Mouse (Mus musculus) limb, embryonic 14.5 days (tissue): ENCODE results near the gene Cxcr1. TPM values are rescaled to one million over a fixed set of nuclear protein-coding genes. Genes with fewer than 3 reads are reported as not detected.
"Not testable (repeated sequence)": the region's sequence is repeated elsewhere in the genome, so short reads cannot be mapped to it uniquely, and the experiment has no call there.

Experiments used
- ATAC-seq: fragments of 200-750 bp; cut with Nextera tagmentation; 2 replicates; pipeline ENCODE4 v1.8.0; 2017; ENCODE audit warnings: low read depth, moderate number of reproducible peaks, moderate TSS enrichment; ENCODE audit not compliant: low FRiP score
- DNase-seq: peaks from one replicate; pipeline ENCODE4 v3.0.0-alpha.2; 2015; ENCODE audit warnings: low spot score
- H3K27ac ChIP-seq: fragments of 300-500 bp; sonication (generic); replicated peaks from 2 replicates; pipeline ENCODE4 v1.5.1; 2014; ENCODE audit warnings: low read depth, mild to moderate bottlenecking, low read length, moderate library complexity, mixed read lengths
- H3K27me3 ChIP-seq: fragments of 300-500 bp; sonication (generic); 2 replicates; pipeline ENCODE4 v1.6.1; 2014; ENCODE audit warnings: low read length, mixed read lengths; ENCODE audit not compliant: control insufficient read depth, insufficient read depth
- H3K36me3 ChIP-seq: fragments of 300-500 bp; sonication (generic); 2 replicates; pipeline ENCODE4 v1.6.1; 2014; ENCODE audit warnings: mild to moderate bottlenecking, low read length, moderate library complexity, mixed read lengths; ENCODE audit not compliant: control insufficient read depth, insufficient read depth
- H3K4me1 ChIP-seq: fragments of 300-500 bp; sonication (generic); 2 replicates; pipeline ENCODE4 v1.6.1; 2014; ENCODE audit warnings: antibody characterized with exemption, low read length, mixed read lengths; ENCODE audit not compliant: control insufficient read depth, insufficient read depth
- H3K4me2 ChIP-seq: fragments of 300-500 bp; sonication (generic); replicated peaks from 2 replicates; pipeline ENCODE4 v1.6.1; 2014; ENCODE audit warnings: low read depth, mild to moderate bottlenecking, low read length, moderate library complexity; ENCODE audit not compliant: severe bottlenecking
- H3K4me3 ChIP-seq: fragments of 300-500 bp; sonication (generic); replicated peaks from 2 replicates; pipeline ENCODE4 v1.5.1; 2014; ENCODE audit warnings: low read length
- H3K9ac ChIP-seq: fragments of 300-500 bp; sonication (generic); 2 replicates; pipeline ENCODE4 v1.6.1; 2014; ENCODE audit warnings: mild to moderate bottlenecking, low read depth, low read length, moderate library complexity; ENCODE audit not compliant: severe bottlenecking
- H3K9me3 ChIP-seq: fragments of 300-500 bp; sonication (generic); 2 replicates; pipeline ENCODE4 v1.6.1; 2016; ENCODE audit warnings: low read length; ENCODE audit not compliant: control insufficient read depth
- POLR2A ChIP-seq: fragments of 200-500 bp; IDR thresholded peaks from 2 replicates; pipeline ENCODE4 v1.8.0; 2012; ENCODE audit warnings: inconsistent platforms, mild to moderate bottlenecking, moderate library complexity, borderline replicate concordance; ENCODE audit not compliant: insufficient read depth, insufficient read length; ENCODE audit errors: extremely low read depth
- WGBS: fragments of 180-500 bp; shearing (Covaris S2); extraction: QIAGEN DNeasy Blood & Tissue Kit; methylation state at CpG from one replicate; pipeline ENCODE4 v1.1.7; 2014; 5-methylcytosine and 5-hydroxymethylcytosine counted together
- polyA plus RNA-seq, 2 experiments: library from polyadenylated mRNA; depleted of rRNA in 1 of 2; stranded (reverse) in 1 of 2; unstranded in 1 of 2; fragments of >200 nt; fragmentation: Nextera tagmentation in 1 of 2; extraction: Ambion mirVana in 1 of 2; gene quantifications; 2 replicates each; pipeline versions ENCODE4 v1.2.1 to v1.2.3; 2012 to 2014

Cxcr1 gene
- polyA plus RNA-seq, 2 experiments = not detected

- 88% methylated on average over 3 of the region's 3 CpGs for WGBS
- ATAC-seq = no peak
Measured at GRCm38 (mm10) chr1:74169721-74170120, 24.7 kb downstream of the Cxcr1 start.

GRCm38 (mm10) chr1:74167136-74167535, 27.3 kb downstream of the Cxcr1 start:
- no peaks in the 10 kb centered on the region for H3K36me3 ChIP-seq
- H3K4me2 ChIP-seq = no peak overlapping the region
- no peak overlapping the region for H3K27ac ChIP-seq
- H3K9me3 ChIP-seq = no peaks in the 10 kb centered on the region
- no peak for ATAC-seq
- TF ChIP-seq POLR2A = no peak
- no peak overlapping the region for H3K9ac ChIP-seq
- DNase-seq = no peak
- no peaks in the 10 kb centered on the region for H3K4me1 ChIP-seq
- H3K27me3 ChIP-seq = no peaks in the 10 kb centered on the region
- no peak overlapping the region for H3K4me3 ChIP-seq
- WGBS = 84% methylated on average over 5 of the region's 5 CpGs

More at GRCm38 (mm10) chr1:74169721-74170120, 24.7 kb downstream of the Cxcr1 start:
- Histone ChIP-seq H3K9me3 (no peaks in the 10 kb centered on the region), H3K27me3 (no peaks in the 10 kb centered on the region), H3K4me2 (no peak overlapping the region), H3K4me3 (no peak overlapping the region), H3K27ac (no peak overlapping the region), H3K4me1 (no peaks in the 10 kb centered on the region), H3K36me3 (no peaks in the 10 kb centered on the region), H3K9ac (no peak overlapping the region)
- TF ChIP-seq POLR2A = no peak
- DNase-seq = no peak

GRCm38 (mm10) chr1:74160036-74160435, 34.4 kb downstream of the Cxcr1 start:
- DNase-seq = no peak
- no peak for TF ChIP-seq POLR2A
- WGBS = 57% methylated on average over 2 of the region's 2 CpGs
- Histone ChIP-seq H3K27ac (no peak overlapping the region), H3K9me3 (no peaks in the 10 kb centered on the region), H3K36me3 (no peaks in the 10 kb centered on the region), H3K4me3 (no peak overlapping the region), H3K4me2 (no peak overlapping the region), H3K4me1 (no peaks in the 10 kb centered on the region), H3K27me3 (no peaks in the 10 kb centered on the region), H3K9ac (no peak overlapping the region)
- ATAC-seq = no peak

- ATAC-seq, H3K9me3 ChIP-seq, H3K27ac ChIP-seq, H3K4me3 ChIP-seq, H3K9ac ChIP-seq, H3K36me3 ChIP-seq, DNase-seq, H3K27me3 ChIP-seq, H3K4me2 ChIP-seq, H3K4me1 ChIP-seq: not testable (repeated sequence)
- 83% methylated on average over 4 of the region's 5 CpGs for WGBS
Measured at GRCm38 (mm10) chr1:74159613-74160012, 34.8 kb downstream of the Cxcr1 start.

- H3K4me2 ChIP-seq = no peak overlapping the region
- no peaks in the 10 kb centered on the region for H3K9me3 ChIP-seq
Measured at GRCm38 (mm10) chr1:74156381-74156910, 38.0 kb downstream of the Cxcr1 start.

More at GRCm38 (mm10) chr1:74156381-74156910, 38.0 kb downstream of the Cxcr1 start:
- no peak overlapping the region for H3K4me3 ChIP-seq
- no peak overlapping the region for H3K9ac ChIP-seq
- ATAC-seq = no peak
- no peaks in the 10 kb centered on the region for H3K36me3 ChIP-seq
- 78% methylated on average over 14 of the region's 14 CpGs for WGBS
- no peaks in the 10 kb centered on the region for H3K4me1 ChIP-seq
- no peaks in the 10 kb centered on the region for H3K27me3 ChIP-seq
- H3K27ac ChIP-seq = no peak overlapping the region
- no peak for TF ChIP-seq POLR2A
- no peak for DNase-seq
